Mouse (Mus musculus): ENCODE results near the gene Ppig. TPM values are rescaled to one million over a fixed set of nuclear protein-coding genes. Genes with fewer than 3 reads are reported as not detected.
A peak's percentile ranks its signal among the peaks of the same experiment; 100 is the strongest.

Gene Ppig
- polyA plus RNA-seq, 1 experiment = 15.3 TPM

DNA sequence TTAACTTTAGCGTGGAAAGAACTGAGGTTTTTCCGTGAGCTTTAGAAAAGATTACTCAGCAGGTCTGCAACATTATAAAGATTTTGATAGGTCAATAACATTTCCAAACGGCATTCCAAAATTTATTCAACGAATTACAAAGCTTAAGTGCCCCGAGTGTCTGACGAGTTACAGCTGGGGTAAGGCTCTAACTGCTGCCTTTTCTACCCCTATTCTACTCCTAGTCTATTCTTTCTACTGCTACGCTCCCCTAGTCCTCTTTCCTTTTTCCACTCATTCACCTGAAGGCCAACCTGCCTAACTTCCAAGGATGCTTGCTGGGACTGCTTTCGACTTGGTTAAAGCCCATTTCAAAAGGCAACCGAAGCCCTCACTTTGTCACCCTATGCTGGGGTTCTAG lies 66.6 kb downstream of the Ppig start:
- TF ChIP-seq POLR2A (IDR thresholded peaks at IDR 0.05; ENCODE audit: control insufficient read depth, low read depth, low read length) = no peak
- no peak for TF ChIP-seq CTCF (IDR thresholded peaks at IDR 0.05; ENCODE audit: control insufficient read depth, insufficient read depth, insufficient replicate concordance, low read depth, low read length)
- H3K4me1 ChIP-seq (ENCODE audit: control insufficient read depth, insufficient read depth, low read length) = peaks cover 2% of the 10 kb centered on the region
- H3K27ac ChIP-seq (ENCODE audit: control insufficient read depth, insufficient read depth, low read depth, low read length) = peak overlapping the region; percentile 91
- H3K36me3 ChIP-seq (ENCODE audit: control insufficient read depth, insufficient read depth, low read length) = peaks cover 3% of the 10 kb centered on the region
- peak overlapping the region; percentile 89 for H3K4me3 ChIP-seq (ENCODE audit: control insufficient read depth, low read depth, low read length)
- H3K27me3 ChIP-seq (ENCODE audit: control insufficient read depth, insufficient read depth, low read length) = no peaks in the 10 kb centered on the region

DNA sequence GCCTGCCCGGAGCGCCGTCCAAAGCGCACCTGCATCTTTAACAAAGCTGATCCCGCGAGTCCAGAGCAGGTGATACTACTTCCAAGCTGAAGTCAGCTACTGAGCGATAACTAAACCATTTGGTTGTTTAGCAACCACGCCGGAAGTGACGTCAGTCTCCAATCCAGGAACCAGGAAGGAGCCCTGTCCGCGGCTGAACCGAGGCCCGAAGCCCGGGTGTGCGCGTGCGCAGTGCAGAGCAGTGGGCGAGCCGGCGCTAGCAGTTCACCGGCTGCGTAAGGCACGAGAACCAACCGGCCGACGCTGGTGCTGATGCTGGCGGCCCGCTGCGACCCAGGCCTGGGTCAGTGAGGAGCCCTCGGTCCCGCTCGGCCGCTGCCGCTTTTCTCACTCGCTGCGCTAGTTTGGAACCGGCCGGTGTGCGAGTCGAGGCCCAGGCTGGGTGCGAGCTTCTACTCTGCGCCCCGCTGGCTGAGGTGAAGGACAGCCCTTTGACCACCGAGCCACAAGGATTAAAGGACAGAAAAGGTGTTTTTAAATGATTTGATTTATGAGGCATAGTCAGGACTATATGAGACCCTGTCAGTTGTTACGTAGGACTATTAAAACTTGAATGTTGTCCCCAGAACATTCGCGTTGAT lies 67.2 kb downstream of the Ppig start, which contains the start of the genes Ccdc173 and Phospho2:
TSS of gene Ccdc173 (minus strand) at position 147 of the 641 bp plus-strand sequence.
TSS of gene Phospho2 (plus strand) at position 195 of the 641 bp plus-strand sequence.
- H3K4me3 ChIP-seq (ENCODE audit: control insufficient read depth, low read depth, low read length) = peak within 1 kb of the TSS; percentile 89
- no peaks in the 10 kb centered on the region for H3K27me3 ChIP-seq (ENCODE audit: control insufficient read depth, insufficient read depth, low read length)
- H3K4me1 ChIP-seq (ENCODE audit: control insufficient read depth, insufficient read depth, low read length) = peaks cover 2% of the 10 kb centered on the region
- H3K36me3 ChIP-seq (ENCODE audit: control insufficient read depth, insufficient read depth, low read length) = peaks cover 3% of the 10 kb centered on the region
- peak within 1 kb of the TSS; percentile 99 for H3K27ac ChIP-seq (ENCODE audit: control insufficient read depth, insufficient read depth, low read depth, low read length)
- peak; percentile 98 for TF ChIP-seq POLR2A (IDR thresholded peaks at IDR 0.05; ENCODE audit: control insufficient read depth, low read depth, low read length)
- no peak for TF ChIP-seq CTCF (IDR thresholded peaks at IDR 0.05; ENCODE audit: control insufficient read depth, insufficient read depth, insufficient replicate concordance, low read depth, low read length)

DNA sequence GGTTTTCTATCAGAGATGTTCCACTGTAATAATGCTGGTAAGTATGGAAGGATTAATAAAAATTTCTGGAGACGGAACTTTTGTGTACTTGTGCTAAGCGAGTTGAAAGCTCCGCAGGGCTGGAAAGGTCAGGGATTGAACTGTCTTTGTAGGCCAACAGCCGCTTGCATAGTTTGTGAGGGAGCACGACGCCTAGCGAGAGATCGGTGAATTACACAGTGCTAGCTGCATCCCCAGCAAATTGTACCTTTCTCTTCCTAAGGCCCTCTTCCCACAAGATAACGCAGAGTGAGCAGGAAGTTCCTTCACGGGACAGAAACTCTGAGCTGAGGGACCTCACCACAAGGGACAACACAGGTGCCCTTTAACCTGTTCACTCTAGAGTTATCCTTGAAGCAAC lies 67.9 kb downstream of the Ppig start:
- Histone ChIP-seq H3K4me1 (ENCODE audit: control insufficient read depth, insufficient read depth, low read length) (peaks cover 2% of the 10 kb centered on the region), H3K27ac (ENCODE audit: control insufficient read depth, insufficient read depth, low read depth, low read length) (peak overlapping the region; percentile 99), H3K4me3 (ENCODE audit: control insufficient read depth, low read depth, low read length) (peak overlapping the region; percentile 89), H3K36me3 (ENCODE audit: control insufficient read depth, insufficient read depth, low read length) (peaks cover 3% of the 10 kb centered on the region), H3K27me3 (ENCODE audit: control insufficient read depth, insufficient read depth, low read length) (no peaks in the 10 kb centered on the region)
- no peak for TF ChIP-seq POLR2A (IDR thresholded peaks at IDR 0.05; ENCODE audit: control insufficient read depth, low read depth, low read length)
- TF ChIP-seq CTCF (IDR thresholded peaks at IDR 0.05; ENCODE audit: control insufficient read depth, insufficient read depth, insufficient replicate concordance, low read depth, low read length) = peak; percentile 87; the same call in 1 of the 2 replicates

DNA sequence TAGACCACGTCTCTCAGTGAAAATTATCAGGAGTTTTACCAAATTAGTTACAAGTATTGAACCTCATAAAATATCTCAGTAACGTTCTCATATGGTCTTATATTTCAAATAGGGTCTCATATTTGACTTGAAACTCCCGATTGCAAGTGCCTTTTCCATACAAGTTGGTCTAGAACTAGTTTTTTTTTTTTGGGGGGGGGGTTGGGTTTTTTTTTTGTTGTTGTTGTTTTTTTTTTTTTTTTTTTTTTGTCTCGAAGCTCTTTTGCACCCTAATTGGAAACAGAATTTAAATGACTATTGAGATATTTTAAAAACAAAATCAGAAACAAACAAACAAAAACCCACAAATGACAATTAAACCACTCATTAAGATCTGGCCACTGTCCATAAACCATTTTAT lies 68.4 kb downstream of the Ppig start:
- TF ChIP-seq POLR2A (IDR thresholded peaks at IDR 0.05; ENCODE audit: control insufficient read depth, low read depth, low read length) (no peak), CTCF (IDR thresholded peaks at IDR 0.05; ENCODE audit: control insufficient read depth, insufficient read depth, insufficient replicate concordance, low read depth, low read length) (no peak)
- Histone ChIP-seq H3K27me3 (ENCODE audit: control insufficient read depth, insufficient read depth, low read length) (no peaks in the 10 kb centered on the region), H3K27ac (ENCODE audit: control insufficient read depth, insufficient read depth, low read depth, low read length) (no peak overlapping the region), H3K4me3 (ENCODE audit: control insufficient read depth, low read depth, low read length) (peak overlapping the region; percentile 89; the same call in 1 of the 2 replicates), H3K36me3 (ENCODE audit: control insufficient read depth, insufficient read depth, low read length) (peaks cover 3% of the 10 kb centered on the region), H3K4me1 (ENCODE audit: control insufficient read depth, insufficient read depth, low read length) (peaks cover 2% of the 10 kb centered on the region)

DNA sequence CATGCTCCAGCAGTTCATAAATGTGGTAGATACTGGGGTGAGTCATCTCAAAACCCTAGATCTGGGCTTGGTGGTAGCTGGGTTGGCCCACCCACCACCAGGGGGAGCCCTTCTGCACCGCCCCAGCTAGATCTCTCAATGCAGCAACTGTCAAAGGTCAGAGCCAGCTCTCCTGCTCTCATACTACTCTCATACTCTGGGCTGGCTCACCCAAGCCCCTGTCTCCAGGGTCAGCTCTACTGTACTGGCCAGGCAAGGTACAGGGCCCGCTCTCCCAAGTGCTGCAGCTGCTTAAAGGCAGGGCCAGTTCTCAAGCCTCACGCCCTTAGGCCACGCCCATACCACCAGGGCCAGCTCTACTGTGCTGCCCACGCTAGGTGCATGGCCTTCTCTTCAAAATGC lies 80.6 kb downstream of the Ppig start:
- Histone ChIP-seq H3K36me3 (ENCODE audit: control insufficient read depth, insufficient read depth, low read length) (no peaks in the 10 kb centered on the region), H3K4me3 (ENCODE audit: control insufficient read depth, low read depth, low read length) (peak overlapping the region; percentile 62), H3K27ac (ENCODE audit: control insufficient read depth, insufficient read depth, low read depth, low read length) (0 out of 2 replicates have a peak overlapping the region, but pooled peaks have one; percentile 54), H3K27me3 (ENCODE audit: control insufficient read depth, insufficient read depth, low read length) (no peaks in the 10 kb centered on the region), H3K4me1 (ENCODE audit: control insufficient read depth, insufficient read depth, low read length) (no peaks in the 10 kb centered on the region; the same call in 1 of the 2 replicates)
- peak; percentile 92 for TF ChIP-seq CTCF (IDR thresholded peaks at IDR 0.05; ENCODE audit: control insufficient read depth, insufficient read depth, insufficient replicate concordance, low read depth, low read length)
- TF ChIP-seq POLR2A (IDR thresholded peaks at IDR 0.05; ENCODE audit: control insufficient read depth, low read depth, low read length) = no peak; the same call in 1 of the 2 replicates

Other genes with a start within 250 kb of the Ppig start
- 0.32 and 2.3 TPM in 2 replicates for gene Lrp2, start 136.5 kb upstream of the Ppig start, polyA plus RNA-seq (2012; rRNA removed)
- 43.0 and 47.2 TPM in 2 replicates for gene Bbs5, start 75.4 kb upstream of the Ppig start, polyA plus RNA-seq (2012; rRNA removed)
- gene Klhl41, start 52.4 kb upstream of the Ppig start, polyA plus RNA-seq (2012; rRNA removed) = 2.4 and 2.7 TPM in 2 replicates
- gene Fastkd1, start 9.0 kb upstream of the Ppig start, polyA plus RNA-seq (2012; rRNA removed) = 6.2 and 7.8 TPM in 2 replicates
- 19.2 and 19.9 TPM in 2 replicates for gene Ccdc173, start 67.0 kb downstream of the Ppig start, polyA plus RNA-seq (2012; rRNA removed)
- 252 and 509 TPM in 2 replicates for gene Phospho2, start 67.1 kb downstream of the Ppig start, polyA plus RNA-seq (2012; rRNA removed)
- gene Klhl23, start 99.4 kb downstream of the Ppig start, polyA plus RNA-seq (2012; rRNA removed) = 10.9 and 20.3 TPM in 2 replicates
- 4.2 and 7.1 TPM in 2 replicates for gene Ssb, start 139.0 kb downstream of the Ppig start, polyA plus RNA-seq (2012; rRNA removed)
- 1.8 and 2.1 TPM in 2 replicates for gene Mettl5, start 163.1 kb downstream of the Ppig start, polyA plus RNA-seq (2012; rRNA removed)
- gene Ubr3, start 174.7 kb downstream of the Ppig start, polyA plus RNA-seq (2012; rRNA removed) = 6.7 and 9.1 TPM in 2 replicates

Data from testis, adult 2 months (tissue).